In genomic region chr4:123529230-123529629, GRCm38 (mm10) we compare ENCODE assay signal across 9 mouse cellular contexts.
A peak's percentile ranks its signal among the peaks of the same experiment; 100 is the strongest.
DNase-seq lines count a peak whose midpoint lies in the region; ATAC-seq and TF ChIP-seq lines count a peak whose summit lies in the region.
"Had no signal": no experiment of that assay in that cellular context is flagged by ENCODE, and none has a peak within 500 bp of the region (broad histone marks: within the 10 kb centered on the region; RNA-seq: fewer than 3 reads in every experiment).

No protein-coding gene starts in this region.

- TF ChIP-seq POLR2A in lung, adult 2 months (IDR thresholded peaks at IDR 0.05; ENCODE audit: borderline replicate concordance, extremely low read depth, low read depth, low read length) = no peak

- H3K9ac ChIP-seq in hindbrain, embryonic 15.5 days = no peak overlapping the region

- no peaks in the 10 kb centered on the region for H3K27me3 ChIP-seq in embryonic facial prominence, embryonic 10.5 days (replicated peaks; ENCODE audit: low read depth, poor library complexity, severe bottlenecking)
- no peaks in the 10 kb centered on the region for H3K27me3 ChIP-seq in hindbrain, embryonic 15.5 days

- no peak overlapping the region for H3K4me3 ChIP-seq in embryonic facial prominence, embryonic 10.5 days
- no peak overlapping the region for H3K4me3 ChIP-seq in hindbrain, embryonic 15.5 days
- no peak overlapping the region for H3K4me3 ChIP-seq in lung, adult 2 months (replicated peaks; ENCODE audit: extremely low read depth, low read depth, low read length)
- H3K4me3 ChIP-seq: myocyte had no signal

- H3K4me1 ChIP-seq in embryonic facial prominence, embryonic 10.5 days = peaks cover 42% of the 10 kb centered on the region
- H3K4me1 ChIP-seq in hindbrain, embryonic 15.5 days (replicated peaks) = peaks cover 52% of the 10 kb centered on the region
- H3K4me1 ChIP-seq in lung, adult 2 months (ENCODE audit: control insufficient read depth, insufficient read depth, low read length) = peaks cover 9% of the 10 kb centered on the region

- no peak overlapping the region for H3K27ac ChIP-seq in embryonic facial prominence, embryonic 10.5 days (replicated peaks)
- H3K27ac ChIP-seq in hindbrain, embryonic 15.5 days (replicated peaks) = peak overlapping the region; percentile 52

- H3K9me3 ChIP-seq in embryonic facial prominence, embryonic 10.5 days = no peaks in the 10 kb centered on the region
- no peaks in the 10 kb centered on the region for H3K9me3 ChIP-seq in hindbrain, embryonic 15.5 days

- DNase-seq in adrenal gland, postnatal 14 days = peak; percentile 56
- no peak for DNase-seq in adrenal gland, adult 8-10 months
- DNase-seq in thymus, postnatal 0 days (ENCODE audit: low spot score) = peak; percentile 38
- DNase-seq in thymus, adult 18-20 months = no peak
- peak; percentile 44 for DNase-seq in embryonic facial prominence, embryonic 10.5 days (ENCODE audit: low spot score)
- no peak for DNase-seq in lung, adult 2 months
- peak; percentile 58 for DNase-seq in retina, postnatal 1 day

- TF ChIP-seq CTCF in lung, adult 2 months (IDR thresholded peaks at IDR 0.05; ENCODE audit: insufficient read depth, low read length) = peak; percentile 64

- 0 out of 2 replicates have a peak, but pooled peaks cover 6% of the 10 kb centered on the region for H3K36me3 ChIP-seq in embryonic facial prominence, embryonic 10.5 days (replicated peaks)
- no peaks in the 10 kb centered on the region for H3K36me3 ChIP-seq in hindbrain, embryonic 15.5 days

- no peak for ATAC-seq in hindbrain, embryonic 15.5 days (ENCODE audit: low FRiP score, low read depth)

- WGBS in embryonic facial prominence, embryonic 10.5 days = 50% methylated on average over 6 of the region's 6 CpGs
- WGBS in hindbrain, embryonic 15.5 days = 53% methylated on average over 6 of the region's 6 CpGs
- WGBS in lung, adult 2 months = 58% methylated on average over 6 of the region's 6 CpGs

- no peak overlapping the region for H3K4me2 ChIP-seq in hindbrain, embryonic 15.5 days

Comparison
In these comparisons a context has a peak if more than half of its experiments do, and no peak if none do; other contexts are left out.
1. DNase-seq: peak in adrenal gland, postnatal 14 days (single experiment), thymus, postnatal 0 days (single experiment), embryonic facial prominence, embryonic 10.5 days (single experiment) and retina, postnatal 1 day (single experiment); none in adrenal gland, adult 8-10 months (single experiment), thymus, adult 18-20 months (0 of 2) and lung, adult 2 months (single experiment).